Comparison of ENCODE assay signal across 9 mouse cellular contexts in the genomic region with DNA sequence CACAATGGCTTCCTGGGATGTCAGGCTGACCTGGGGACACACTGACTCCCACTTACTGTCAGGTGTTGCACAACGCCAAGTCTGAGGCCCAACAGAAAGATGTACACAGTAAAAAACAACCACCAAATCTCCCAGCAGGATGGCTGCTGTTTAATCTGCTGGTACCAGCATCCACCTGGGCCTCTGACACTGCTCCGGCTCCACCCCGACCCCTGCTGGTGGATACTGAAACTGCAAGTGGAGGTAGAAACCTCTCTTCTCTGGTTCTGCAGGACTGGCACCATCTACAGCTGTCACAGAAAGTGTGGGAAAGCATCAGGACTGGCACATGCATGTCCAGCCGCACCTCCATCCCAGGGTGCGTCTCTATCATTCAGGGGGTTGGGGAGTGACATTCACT. TPM values are rescaled to one million over a fixed set of nuclear protein-coding genes. Genes with fewer than 3 reads are reported as not detected.
DNase-seq lines count a peak whose midpoint lies in the region; ATAC-seq lines count a peak whose summit lies in the region.
"Had no signal": no experiment of that assay in that cellular context is flagged by ENCODE, and none has a peak within 500 bp of the region (broad histone marks: within the 10 kb centered on the region; RNA-seq: fewer than 3 reads in every experiment).

No protein-coding gene starts in this region.

- peaks cover 10% of the 10 kb centered on the region for H3K36me3 ChIP-seq in kidney, embryonic 16.5 days (ENCODE audit: insufficient read depth, low read length)
- H3K36me3 ChIP-seq in intestine, embryonic 16.5 days (ENCODE audit: control insufficient read depth, insufficient read depth, low read length): no peaks in the 10 kb centered on the region
- H3K36me3 ChIP-seq in limb, embryonic 11.5 days (ENCODE audit: control insufficient read depth, insufficient read depth, low read length): no peaks in the 10 kb centered on the region

- 16% methylated on average over 5 of the region's 5 CpGs for WGBS in kidney, embryonic 16.5 days
- 5% methylated on average over 5 of the region's 5 CpGs for WGBS in intestine, embryonic 16.5 days
- 12% methylated on average over 5 of the region's 5 CpGs for WGBS in limb, embryonic 11.5 days

- no peak overlapping the region for H3K4me2 ChIP-seq in kidney, embryonic 16.5 days (replicated peaks; ENCODE audit: low read depth, low read length)
- no peak overlapping the region for H3K4me2 ChIP-seq in intestine, embryonic 16.5 days (ENCODE audit: low read depth, low read length)
- no peak overlapping the region for H3K4me2 ChIP-seq in limb, embryonic 11.5 days (ENCODE audit: low read depth, severe bottlenecking)

- DNase-seq in kidney, adult 18-20 months: peak; percentile 81
- peak; percentile 84 for DNase-seq in cerebellum, adult 9-10 months
- DNase-seq in frontal cortex, postnatal 10 days (ENCODE audit: low spot score in 2 of 2): peak; percentile 66 to 73
- peak; percentile 92 for DNase-seq in limb, embryonic 11.5 days (ENCODE audit: low spot score)
- peak; percentile 65 to 83 for DNase-seq in spleen, postnatal 14 days (ENCODE audit: low spot score in 2 of 2)

- no peaks in the 10 kb centered on the region for H3K27me3 ChIP-seq in kidney, embryonic 16.5 days (ENCODE audit: insufficient read depth, low read length)
- no peaks in the 10 kb centered on the region for H3K27me3 ChIP-seq in intestine, embryonic 16.5 days (replicated peaks; ENCODE audit: control insufficient read depth, insufficient read depth, low read length)
- H3K27me3 ChIP-seq in limb, embryonic 11.5 days (ENCODE audit: control insufficient read depth, insufficient read depth, low read length): no peaks in the 10 kb centered on the region

- no peak overlapping the region for H3K27ac ChIP-seq in kidney, embryonic 16.5 days (ENCODE audit: low read length)
- H3K27ac ChIP-seq in intestine, embryonic 16.5 days (ENCODE audit: low read length): no peak overlapping the region
- H3K27ac ChIP-seq in limb, embryonic 11.5 days (replicated peaks; ENCODE audit: low read depth, low read length): no peak overlapping the region

- H3K9ac ChIP-seq in kidney, embryonic 16.5 days (replicated peaks; ENCODE audit: low read length): no peak overlapping the region
- H3K9ac ChIP-seq in intestine, embryonic 16.5 days (ENCODE audit: low read depth, low read length): no peak overlapping the region
- H3K9ac ChIP-seq in limb, embryonic 11.5 days (ENCODE audit: low read length): no peak overlapping the region

- H3K4me1 ChIP-seq in kidney, embryonic 16.5 days (ENCODE audit: insufficient read depth, low read length): no peaks in the 10 kb centered on the region
- H3K4me1 ChIP-seq in intestine, embryonic 16.5 days (ENCODE audit: control insufficient read depth, insufficient read depth, low read length): no peaks in the 10 kb centered on the region
- no peaks in the 10 kb centered on the region for H3K4me1 ChIP-seq in limb, embryonic 11.5 days (ENCODE audit: control insufficient read depth, insufficient read depth, low read length)

- no peak overlapping the region for H3K4me3 ChIP-seq in kidney, embryonic 16.5 days (ENCODE audit: low read length)
- H3K4me3 ChIP-seq in intestine, embryonic 16.5 days (ENCODE audit: low read length): no peak overlapping the region
- H3K4me3 ChIP-seq in limb, embryonic 11.5 days (ENCODE audit: low read depth, low read length): no peak overlapping the region
- H3K4me3 ChIP-seq: megakaryocyte, embryonic 14.5 days had no signal

- ATAC-seq in kidney, embryonic 16.5 days (ENCODE audit: low FRiP score, low TSS enrichment): no peak; the same call in 1 of the 2 replicates
- peak; percentile 39; the same call in 1 of the 2 replicates for ATAC-seq in intestine, embryonic 16.5 days
- peak; percentile 42; the same call in 1 of the 2 replicates for ATAC-seq in limb, embryonic 11.5 days (ENCODE audit: insufficient number of reproducible peaks, low FRiP score, low TSS enrichment, low read depth)
- peak; percentile 67 for ATAC-seq in monocyte, adult 5-6 weeks (replicated peaks; ENCODE audit: insufficient number of reproducible peaks, low FRiP score, low TSS enrichment, poor library complexity, severe bottlenecking)

- H3K9me3 ChIP-seq in kidney, embryonic 16.5 days (ENCODE audit: low read length): no peaks in the 10 kb centered on the region
- no peaks in the 10 kb centered on the region for H3K9me3 ChIP-seq in intestine, embryonic 16.5 days (ENCODE audit: control insufficient read depth, low read length)
- H3K9me3 ChIP-seq in limb, embryonic 11.5 days (ENCODE audit: control insufficient read depth, low read length): no peaks in the 10 kb centered on the region
- H3K9me3 ChIP-seq: megakaryocyte, embryonic 14.5 days had no signal

RNA-seq across cellular contexts. Expression of a gene that starts 12.6 kb away (rescaled TPM):
- 191 and 193 TPM in 2 replicates for polyA plus RNA-seq in kidney, embryonic 16.5 days (2015; fragmentation: Nextera tagmentation; extraction: Ambion mirVana)
- 288 and 325 TPM in 2 replicates for polyA plus RNA-seq in intestine, embryonic 16.5 days (2015; fragmentation: Nextera tagmentation; extraction: Ambion mirVana)
- 169 TPM in 2 replicates for polyA plus RNA-seq in limb, embryonic 11.5 days (2014; fragmentation: Nextera tagmentation; extraction: Ambion mirVana)
- total RNA-seq in monocyte, adult 5-6 weeks (2017): 24.8 to 42.0 TPM (median 26.4 TPM) in 3 replicates

RNA-seq across cellular contexts. Expression of a gene that starts 25.3 kb away (rescaled TPM):
- 325 and 328 TPM in 2 replicates for polyA plus RNA-seq in kidney, embryonic 16.5 days (2015; fragmentation: Nextera tagmentation; extraction: Ambion mirVana)
- polyA plus RNA-seq in intestine, embryonic 16.5 days (2015; fragmentation: Nextera tagmentation; extraction: Ambion mirVana): 252 and 268 TPM in 2 replicates
- 272 and 283 TPM in 2 replicates for polyA plus RNA-seq in limb, embryonic 11.5 days (2014; fragmentation: Nextera tagmentation; extraction: Ambion mirVana)
- 298 to 382 TPM (median 299 TPM) in 3 replicates for total RNA-seq in monocyte, adult 5-6 weeks (2017)

RNA-seq across cellular contexts. Expression of a gene that starts 26.7 kb away (rescaled TPM):
- polyA plus RNA-seq in kidney, embryonic 16.5 days (2015; fragmentation: Nextera tagmentation; extraction: Ambion mirVana): 28.4 and 29.8 TPM in 2 replicates
- 35.9 and 39.9 TPM in 2 replicates for polyA plus RNA-seq in intestine, embryonic 16.5 days (2015; fragmentation: Nextera tagmentation; extraction: Ambion mirVana)
- 8.3 and 9.2 TPM in 2 replicates for polyA plus RNA-seq in limb, embryonic 11.5 days (2014; fragmentation: Nextera tagmentation; extraction: Ambion mirVana)
- 5.5 to 7.5 TPM (median 6.9 TPM) in 3 replicates for total RNA-seq in monocyte, adult 5-6 weeks (2017)
